Mouse (Mus musculus) thymus, adult 2 months (tissue): Measurements from ENCODE around the gene Theg.

ENCODE experiments used
- CTCF ChIP-seq: fragments of 200-500 bp; IDR thresholded peaks from 2 replicates; pipeline ENCODE4 v1.5.1; 2012; ENCODE audit warnings: mild to moderate bottlenecking, control low read depth, low read length, moderate library complexity, borderline replicate concordance; ENCODE audit not compliant: control insufficient read depth, poor library complexity, insufficient read depth; ENCODE audit errors: extremely low read depth
- POLR2A ChIP-seq: fragments of 200-500 bp; IDR thresholded peaks from 2 replicates; pipeline ENCODE4 v1.6.1; 2012; ENCODE audit warnings: mild to moderate bottlenecking, low read length, control low read depth, moderate library complexity; ENCODE audit not compliant: control insufficient read depth, poor library complexity, insufficient read depth; ENCODE audit errors: extremely low read depth

DNA sequence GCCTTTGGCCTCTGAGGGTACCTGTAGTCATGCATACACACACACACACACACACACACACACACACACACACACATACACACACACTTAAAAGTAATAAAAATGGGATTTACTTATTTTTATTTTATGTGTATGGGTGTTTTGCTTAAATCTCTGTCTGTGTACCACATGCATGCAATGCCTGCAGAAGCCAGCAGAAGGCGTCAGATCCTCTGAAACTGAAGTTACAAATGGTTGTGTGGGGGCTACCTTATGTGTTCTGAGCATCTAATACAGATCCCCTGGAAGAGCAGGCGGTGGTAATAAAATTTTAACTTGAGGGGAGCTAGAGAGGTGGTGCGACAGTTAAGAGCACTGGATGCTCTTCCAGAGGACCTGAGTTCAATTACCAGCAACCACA is 59.0 kb downstream of the Theg start:
- TF ChIP-seq CTCF, result no peak
- TF ChIP-seq POLR2A, result no peak
